Mouse (Mus musculus) thymus, postnatal 10 days (tissue): ENCODE measurements around the gene Car10.

Source experiments
- DNase-seq, 2 experiments: peaks; one replicate each; pipeline ENCODE4 v3.0.0; 2021; ENCODE audit warnings: low spot score in 2 of 2

The Car10 gene

GRCm38 (mm10) chr11:93571917-93572641 lies 474.3 kb downstream of the Car10 start:
- DNase-seq: no peak

DNA sequence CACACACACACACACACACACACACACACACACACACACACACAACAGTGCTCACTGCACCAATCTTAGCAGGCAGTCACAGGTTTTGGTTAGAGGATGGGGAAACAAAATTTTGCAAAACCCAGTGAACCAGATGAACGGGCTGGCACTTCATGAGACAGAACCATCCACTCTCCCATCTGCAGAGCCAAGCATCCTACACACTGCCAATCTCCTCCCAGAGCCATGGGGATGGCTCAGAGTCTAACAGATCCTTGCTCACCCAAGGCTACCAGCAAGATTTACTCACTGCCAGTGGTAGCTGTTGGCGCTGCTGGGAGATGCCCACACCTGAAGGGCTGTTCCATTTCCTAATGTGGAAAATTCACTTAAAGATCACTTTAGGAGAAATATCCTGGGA lies 479.6 kb downstream of the Car10 start:
- no peak for DNase-seq

GRCm38 (mm10) chr11:93579626-93580025 lies 481.8 kb downstream of the Car10 start:
- DNase-seq: no peak

DNA sequence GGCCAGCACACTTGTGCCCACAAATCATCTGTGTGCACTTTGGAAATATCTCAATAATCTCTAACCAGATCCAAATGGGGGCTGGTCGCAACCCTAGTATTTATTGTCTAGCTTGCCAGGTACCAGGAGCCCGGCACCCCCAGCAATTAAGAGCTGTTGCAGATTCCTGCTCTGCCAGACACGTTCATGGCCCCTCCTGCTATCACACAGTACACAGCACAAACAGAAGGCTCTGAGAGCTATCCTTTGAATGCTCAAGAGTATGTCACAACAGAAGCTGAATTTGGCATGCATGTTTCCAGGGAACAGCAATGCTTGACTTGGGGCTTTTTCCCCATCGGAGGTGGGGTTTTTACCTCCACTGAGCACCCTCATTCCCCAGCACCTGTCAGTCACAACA lies 483.5 kb downstream of the Car10 start:
- DNase-seq: no peak

GRCm38 (mm10) chr11:93587788-93588187 lies 490.0 kb downstream of the Car10 start:
- no peak for DNase-seq

GRCm38 (mm10) chr11:93590652-93591051 lies 492.8 kb downstream of the Car10 start:
- DNase-seq: no peak

DNA sequence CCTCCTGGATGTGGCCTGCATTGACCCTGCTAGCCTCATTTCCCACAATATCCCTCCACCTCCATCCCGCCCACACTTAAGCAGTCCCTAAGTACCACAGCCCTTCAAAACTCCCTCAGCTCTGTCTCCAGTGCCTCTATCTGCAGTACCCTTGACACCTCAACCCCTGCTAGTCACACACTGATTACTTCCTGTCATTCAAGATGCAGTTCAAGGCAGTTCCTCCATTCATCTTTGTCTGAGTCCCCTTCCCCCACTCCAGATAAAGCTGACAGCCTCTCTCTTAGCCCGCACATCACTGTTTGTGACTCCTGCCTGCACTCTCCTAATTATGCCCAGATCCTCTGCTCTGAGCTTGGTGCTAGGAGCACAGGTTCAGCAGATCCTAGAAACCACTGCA lies 496.2 kb downstream of the Car10 start:
- no peak for DNase-seq

- no peak for DNase-seq
Measured at GRCm38 (mm10) chr11:93598175-93598574, 500.3 kb downstream of the Car10 start.

DNA sequence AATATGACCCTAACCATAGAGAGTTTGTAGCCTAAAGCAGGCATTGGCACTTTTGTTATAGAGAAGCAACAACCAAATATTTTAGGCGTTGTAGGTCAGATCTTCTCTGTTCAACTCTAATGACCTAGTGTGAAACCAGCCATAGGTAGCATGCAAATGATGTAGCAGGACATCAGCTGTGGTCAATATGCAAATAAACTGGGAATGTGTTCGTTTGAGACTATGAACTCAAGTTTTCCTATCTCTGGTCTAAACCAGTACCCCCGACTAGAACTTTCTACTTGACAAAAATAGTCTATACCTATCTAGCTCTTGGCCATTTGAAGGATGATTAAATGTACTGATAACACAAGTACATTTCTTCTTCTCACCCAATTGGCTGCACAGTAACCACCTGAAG lies 501.9 kb downstream of the Car10 start:
- no peak for DNase-seq

DNA sequence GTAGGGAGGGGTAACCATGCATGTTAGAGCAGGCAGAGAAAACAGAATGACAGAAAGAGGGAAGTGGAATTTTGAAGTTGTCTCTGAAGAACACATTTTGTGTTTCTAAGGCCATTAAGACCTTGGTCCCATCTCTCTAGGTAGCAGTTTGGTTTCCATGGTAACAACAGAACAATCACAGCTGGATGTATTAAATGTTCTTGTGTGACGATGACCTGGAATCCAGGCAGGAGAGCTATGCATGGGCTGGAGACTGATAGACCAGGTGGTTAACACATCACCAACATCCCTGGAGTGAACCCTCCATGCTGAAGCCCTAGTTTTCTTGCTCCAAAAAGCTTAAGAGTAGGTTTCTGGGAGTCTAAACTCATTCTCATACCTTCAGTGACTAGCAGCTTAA lies 505.7 kb downstream of the Car10 start:
- no peak for DNase-seq

GRCm38 (mm10) chr11:93607111-93607510 lies 509.3 kb downstream of the Car10 start:
- DNase-seq: no peak

- DNase-seq: no peak
Measured at GRCm38 (mm10) chr11:93608716-93609115, 510.9 kb downstream of the Car10 start.

DNA sequence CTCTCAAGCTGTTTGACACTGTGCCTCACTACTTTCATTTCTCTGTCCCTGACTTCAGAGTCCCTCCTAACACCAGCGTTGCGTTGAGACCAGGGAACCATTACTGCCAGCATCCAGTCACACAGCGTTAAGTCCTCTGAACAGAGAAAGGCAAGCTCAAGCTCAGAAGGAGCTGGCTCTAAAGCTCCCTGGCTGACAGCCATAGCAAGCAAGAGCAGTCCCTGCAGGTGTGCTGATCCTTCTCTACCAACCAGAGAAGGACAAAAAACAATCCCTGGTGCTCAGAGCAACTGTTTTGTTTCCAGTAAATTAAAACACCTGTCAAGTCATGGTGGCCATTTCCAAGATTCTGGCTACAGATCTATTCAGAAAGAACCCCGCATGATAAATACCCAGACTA lies 514.2 kb downstream of the Car10 start:
- DNase-seq: no peak

DNA sequence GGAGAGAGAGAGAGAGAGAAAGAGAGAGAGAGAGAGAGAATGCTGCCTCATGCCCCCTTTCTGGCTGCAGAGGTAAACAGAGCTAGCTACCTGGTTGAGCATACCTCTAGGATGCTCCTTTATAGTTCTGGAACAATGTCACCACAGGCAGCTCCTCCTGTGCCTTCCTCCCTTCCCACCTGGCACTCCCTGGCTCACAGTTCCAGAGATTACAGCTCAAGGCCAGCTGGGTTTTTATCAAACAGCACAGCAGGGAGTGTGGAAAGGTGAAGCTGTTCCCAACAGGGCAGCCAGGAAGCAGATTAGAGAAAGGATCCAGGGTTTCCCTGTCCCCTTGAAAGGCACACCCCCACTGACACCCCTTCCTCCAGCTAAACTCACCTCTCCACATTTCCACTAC lies 517.0 kb downstream of the Car10 start:
- no peak for DNase-seq

DNA sequence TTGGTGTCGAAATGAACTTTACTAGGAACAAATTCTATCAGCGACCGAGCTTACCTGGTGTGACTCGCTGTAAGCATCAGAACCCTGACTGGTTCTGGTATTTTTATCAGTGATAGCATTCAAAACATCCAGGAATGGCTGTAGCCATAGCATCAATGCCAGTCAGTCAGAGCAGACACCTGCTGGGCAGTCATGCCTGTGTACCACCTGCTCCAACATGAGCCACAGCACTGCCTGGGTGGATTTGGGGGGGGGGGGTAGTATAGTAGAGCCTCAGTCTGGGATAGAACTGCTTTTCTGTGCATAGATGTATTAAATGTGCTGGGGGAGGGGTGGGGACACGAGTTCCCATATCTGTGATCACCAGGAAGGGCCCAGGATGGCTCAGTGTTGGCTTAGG lies 525.8 kb downstream of the Car10 start:
- no peak for DNase-seq

- DNase-seq: no peak
Measured at GRCm38 (mm10) chr11:93639410-93639809, 541.6 kb downstream of the Car10 start.

DNA sequence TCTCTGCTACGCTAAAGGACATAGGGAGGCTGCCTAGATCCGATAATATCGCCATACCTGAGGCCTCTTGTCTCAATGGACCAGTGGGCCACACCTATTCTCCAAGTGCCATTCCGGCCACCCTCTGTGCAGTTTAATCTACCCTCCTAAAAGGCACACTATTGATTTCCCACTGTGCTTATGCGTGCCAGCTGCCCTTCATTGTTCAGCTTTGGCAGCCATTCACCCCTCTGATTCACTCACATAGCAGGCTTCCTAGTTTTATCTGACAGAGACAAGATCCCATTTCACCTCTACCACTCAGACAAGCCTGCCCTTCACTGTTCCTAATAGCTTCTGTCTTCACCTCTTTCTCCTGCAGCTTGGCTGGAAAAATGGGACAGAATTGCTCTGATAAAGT lies 543.1 kb downstream of the Car10 start:
- no peak for DNase-seq

GRCm38 (mm10) chr11:93642331-93642730 lies 544.5 kb downstream of the Car10 start:
- DNase-seq: no peak

DNA sequence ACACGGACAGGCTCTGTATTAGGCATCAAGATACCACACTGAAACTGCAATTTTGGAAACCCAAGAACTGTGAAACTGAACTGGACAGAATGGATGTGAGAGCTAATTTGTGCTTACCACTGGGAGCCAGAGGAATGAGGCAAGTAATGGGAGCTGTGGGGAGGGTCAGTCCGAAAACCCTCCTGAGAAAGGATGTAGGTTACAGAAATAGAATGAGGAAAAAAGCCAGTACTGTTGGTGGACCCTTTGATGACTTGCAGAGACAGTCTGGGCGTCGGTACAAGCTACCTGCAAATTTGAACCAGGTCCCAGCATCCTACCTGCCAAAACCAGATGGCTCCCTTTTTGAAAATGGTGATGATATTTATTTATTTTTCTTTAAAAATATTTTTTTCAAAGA lies 545.2 kb downstream of the Car10 start:
- DNase-seq: no peak

- no peak for DNase-seq
Measured at GRCm38 (mm10) chr11:93643436-93643835, 545.6 kb downstream of the Car10 start.

- no peak for DNase-seq
Measured at GRCm38 (mm10) chr11:93646216-93646615, 548.4 kb downstream of the Car10 start.
